In genomic region chr3:136434407-136434806, GRCm38 (mm10) we compare ENCODE assay signal across 30 mouse cellular contexts.
"Had no signal": no experiment of that assay in that cellular context is flagged by ENCODE, and none has a peak within 500 bp of the region (broad histone marks: within the 10 kb centered on the region; RNA-seq: fewer than 3 reads in every experiment).

No protein-coding gene starts in this region.

- ATAC-seq: liver, embryonic 12.5 days; liver, postnatal 0 days; midbrain, embryonic 13.5 days; midbrain, embryonic 15.5 days; midbrain, embryonic 16.5 days had no signal

- H3K27me3 ChIP-seq: limb, embryonic 12.5 days; limb, embryonic 13.5 days; limb, embryonic 15.5 days; liver, embryonic 12.5 days; liver, embryonic 13.5 days; liver, embryonic 15.5 days; lung, embryonic 15.5 days; megakaryocyte, embryonic 14.5 days; midbrain, embryonic 12.5 days; midbrain, embryonic 13.5 days; midbrain, embryonic 15.5 days; neural tube, embryonic 12.5 days; neural tube, embryonic 13.5 days had no signal

- DNase-seq: left cerebral cortex, postnatal 4 days; liver; liver, embryonic 13.5 days; liver, postnatal 0 days; lung, adult 2 months; lung, postnatal 10 days; lung, postnatal 36 days; lung, postnatal 4 days; midbrain, embryonic 14.5 days had no signal

- H3K9ac ChIP-seq: limb, embryonic 12.5 days; limb, embryonic 13.5 days; limb, embryonic 15.5 days; liver, embryonic 12.5 days; liver, embryonic 13.5 days; liver, embryonic 14.5 days; liver, embryonic 15.5 days; liver, postnatal 0 days; lung, embryonic 15.5 days; midbrain, embryonic 12.5 days; midbrain, embryonic 13.5 days; midbrain, embryonic 15.5 days; neural tube, embryonic 12.5 days; neural tube, embryonic 13.5 days had no signal

- H3K36me3 ChIP-seq: limb, embryonic 10.5 days; limb, embryonic 12.5 days; limb, embryonic 13.5 days; limb, embryonic 15.5 days; liver, embryonic 12.5 days; liver, embryonic 13.5 days; liver, embryonic 15.5 days; lung, embryonic 15.5 days; midbrain, embryonic 10.5 days; midbrain, embryonic 12.5 days; midbrain, embryonic 13.5 days; midbrain, embryonic 15.5 days; neural tube, embryonic 12.5 days; neural tube, embryonic 13.5 days had no signal

- H3K9me3 ChIP-seq: limb, embryonic 10.5 days; limb, embryonic 12.5 days; limb, embryonic 13.5 days; limb, embryonic 15.5 days; liver, embryonic 12.5 days; liver, embryonic 13.5 days; liver, embryonic 15.5 days; lung, embryonic 15.5 days; megakaryocyte, embryonic 14.5 days; midbrain, embryonic 10.5 days; midbrain, embryonic 12.5 days; midbrain, embryonic 13.5 days; midbrain, embryonic 15.5 days; neural tube, embryonic 12.5 days; neural tube, embryonic 13.5 days had no signal

- H3K27ac ChIP-seq: left cerebral cortex, adult 2 months; limb, embryonic 10.5 days; limb, embryonic 12.5 days; limb, embryonic 13.5 days; limb, embryonic 15.5 days; liver, embryonic 12.5 days; liver, embryonic 13.5 days; liver, embryonic 14.5 days; liver, embryonic 15.5 days; lung, embryonic 15.5 days; macrophage; midbrain, embryonic 10.5 days; midbrain, embryonic 12.5 days; midbrain, embryonic 13.5 days; midbrain, embryonic 15.5 days; neural tube, embryonic 12.5 days; neural tube, embryonic 13.5 days had no signal

- H3K4me1 ChIP-seq: limb, embryonic 10.5 days; limb, embryonic 12.5 days; limb, embryonic 13.5 days; limb, embryonic 15.5 days; liver, embryonic 12.5 days; liver, embryonic 13.5 days; liver, embryonic 15.5 days; lung, embryonic 15.5 days; megakaryocyte, embryonic 14.5 days; midbrain, embryonic 10.5 days; midbrain, embryonic 12.5 days; midbrain, embryonic 13.5 days; midbrain, embryonic 15.5 days; neural tube, embryonic 12.5 days; neural tube, embryonic 13.5 days had no signal

- H3K4me2 ChIP-seq: limb, embryonic 12.5 days; limb, embryonic 13.5 days; limb, embryonic 15.5 days; liver, embryonic 11.5 days; liver, embryonic 12.5 days; liver, embryonic 13.5 days; liver, embryonic 15.5 days; lung, embryonic 15.5 days; midbrain, embryonic 11.5 days; midbrain, embryonic 12.5 days; midbrain, embryonic 13.5 days; midbrain, embryonic 15.5 days; neural tube, embryonic 12.5 days; neural tube, embryonic 13.5 days had no signal

- H3K4me3 ChIP-seq: left cerebral cortex, adult 2 months; limb, embryonic 10.5 days; limb, embryonic 12.5 days; limb, embryonic 13.5 days; limb, embryonic 15.5 days; liver, embryonic 12.5 days; liver, embryonic 13.5 days; liver, embryonic 15.5 days; lung, embryonic 15.5 days; megakaryocyte, embryonic 14.5 days; midbrain, embryonic 10.5 days; midbrain, embryonic 12.5 days; midbrain, embryonic 13.5 days; midbrain, embryonic 15.5 days; myocyte; neural tube, embryonic 12.5 days; neural tube, embryonic 13.5 days had no signal
